Mouse (Mus musculus) Patski (cell line): ENCODE data around the gene Sult1b1. TPM values are rescaled to one million over a fixed set of nuclear protein-coding genes. Genes with fewer than 3 reads are reported as not detected.
"Not testable (repeated sequence)": the region's sequence is repeated elsewhere in the genome, so short reads cannot be mapped to it uniquely, and the experiment has no call there.

Source experiments
- ATAC-seq: fragments of 100-300 bp; one replicate; pipeline ENCODE4 v1.8.0; 2021
- CTCF ChIA-PET: fragments of 350-600 bp; sonication (Branson Sonifier 250); formaldehyde crosslinking; loops from one replicate; lab custom pipeline; 2022; ENCODE audit warnings: inconsistent platforms; lab: Charles Lee
- POLR2A ChIA-PET: fragments of 350-600 bp; sonication (Branson Sonifier 250); formaldehyde crosslinking; loops from one replicate; lab custom pipeline; 2022; ENCODE audit warnings: antibody characterized with exemption, inconsistent platforms; lab: Charles Lee
- DNase-seq: peaks from one replicate; pipeline ENCODE4 v3.0.0-alpha.2; 2011; ENCODE audit warnings: low read depth, low spot score
- H3K27me3 ChIP-seq: fragments of 371-371 bp; one replicate; pipeline ENCODE4 v1.5.1; 2021
- CTCF ChIP-seq: fragments of 100-300 bp; IDR thresholded peaks from one replicate; pipeline ENCODE4 v1.5.1; 2021
- in situ Hi-C: fragments of 300-500 bp; cut with MboI; formaldehyde crosslinking; loops from 3 replicates; pipeline ENCODE4 v1.11.1; 2018; ENCODE audit warnings: low pct_unique_long_range_greater_than_20kb, mixed read lengths
- polyA plus RNA-seq: library from polyadenylated mRNA; unstranded; gene quantifications from one replicate; pipeline ENCODE4 v1.2.3, GENCODE M21; 2021

Sult1b1 gene
- polyA plus RNA-seq, 1 experiment from 2014 or later = not detected

- POLR2A ChIA-PET = no interaction called here
- DNase-seq = no peak
- no peak for ATAC-seq
- no peaks in the 10 kb centered on the region for H3K27me3 ChIP-seq
- CTCF ChIA-PET = interaction anchor here (1.4 to 1.8 kb wide), 2 partner anchors 14 to 18 kb away, joined by 4 read pairs; no protein-coding TSS in a partner anchor
- TF ChIP-seq CTCF = no peak
- in situ Hi-C loops = no loop called here
Observed at GRCm38 (mm10) chr5:87535994-87536644, 1.9 kb downstream of the Sult1b1 start.

- no peak for ATAC-seq
- no peaks in the 10 kb centered on the region for H3K27me3 ChIP-seq
Observed at GRCm38 (mm10) chr5:87532288-87532687, 5.7 kb downstream of the Sult1b1 start.

GRCm38 (mm10) chr5:87523561-87523960, 14.4 kb downstream of the Sult1b1 start:
- H3K27me3 ChIP-seq, DNase-seq, POLR2A ChIA-PET, in situ Hi-C loops, ATAC-seq, CTCF ChIA-PET: not testable (repeated sequence)

More at GRCm38 (mm10) chr5:87532288-87532687, 5.7 kb downstream of the Sult1b1 start:
- ChIA-PET POLR2A (no interaction called here), CTCF (no interaction called here)
- DNase-seq = no peak
- TF ChIP-seq CTCF = no peak
- in situ Hi-C loops = loop anchor here (5.0 kb wide), 1 partner anchor 35 kb away; the partner anchor contains the start of gene Sult1d1

- CTCF ChIA-PET = no interaction called here
- in situ Hi-C loops = no loop called here
- POLR2A ChIA-PET = no interaction called here
- ATAC-seq = no peak
- no peak for DNase-seq
- no peaks in the 10 kb centered on the region for H3K27me3 ChIP-seq
- TF ChIP-seq CTCF = no peak
Observed at GRCm38 (mm10) chr5:87505776-87506458, 32.1 kb downstream of the Sult1b1 start.

- ChIA-PET CTCF (no interaction called here), POLR2A (no interaction called here)
- ATAC-seq (no peak), DNase-seq (no peak)
- no peak for TF ChIP-seq CTCF
- in situ Hi-C loops = no loop called here
- no peaks in the 10 kb centered on the region for H3K27me3 ChIP-seq
Observed at GRCm38 (mm10) chr5:87502687-87503086, 35.3 kb downstream of the Sult1b1 start.

GRCm38 (mm10) chr5:87499341-87499740, 38.7 kb downstream of the Sult1b1 start:
- ChIA-PET CTCF (no interaction called here), POLR2A (no interaction called here)
- DNase-seq = no peak
- no peaks in the 10 kb centered on the region for H3K27me3 ChIP-seq
- no peak for TF ChIP-seq CTCF
- peak; percentile 73 for ATAC-seq
- in situ Hi-C loops = no loop called here

GRCm38 (mm10) chr5:87498936-87499335, 39.1 kb downstream of the Sult1b1 start:
- H3K27me3 ChIP-seq = no peaks in the 10 kb centered on the region
- ChIA-PET CTCF (no interaction called here), POLR2A (no interaction called here)
- ATAC-seq (no peak), DNase-seq (no peak)
- in situ Hi-C loops = no loop called here
- no peak for TF ChIP-seq CTCF

GRCm38 (mm10) chr5:87490771-87491170, 47.2 kb downstream of the Sult1b1 start, which contains the start of gene Ugt2a1:
TSS of gene Ugt2a1 (minus strand) at chr5:87490871.
- no peak for ATAC-seq
- in situ Hi-C loops = no loop called here
- POLR2A ChIA-PET = no interaction called here
- no peak for TF ChIP-seq CTCF
- no peak for DNase-seq
- CTCF ChIA-PET = no interaction called here
- H3K27me3 ChIP-seq = peaks cover 5% of the 10 kb centered on the region

- in situ Hi-C loops, ATAC-seq, DNase-seq, POLR2A ChIA-PET, CTCF ChIA-PET, H3K27me3 ChIP-seq: not testable (repeated sequence)
Observed at GRCm38 (mm10) chr5:87486706-87487105, 51.3 kb downstream of the Sult1b1 start, which contains the start of gene Gm43638. TSS of gene Gm43638 (minus strand) at chr5:87486806.

- H3K27me3 ChIP-seq = peaks cover 5% of the 10 kb centered on the region
- CTCF ChIA-PET = no interaction called here
- DNase-seq = no peak
- no peak for TF ChIP-seq CTCF
- in situ Hi-C loops = no loop called here
- no peak for ATAC-seq
- POLR2A ChIA-PET = no interaction called here
Observed at GRCm38 (mm10) chr5:87482160-87482559, 55.8 kb downstream of the Sult1b1 start, which contains the start of gene Ugt2a2. TSS of gene Ugt2a2 (minus strand) at chr5:87482260.

Other genes with a start within 250 kb of the Sult1b1 start
- 0.08 TPM for gene Ugt2a3, start 201.0 kb downstream of the Sult1b1 start, polyA plus RNA-seq
- gene Ugt2b38, start 114.0 kb downstream of the Sult1b1 start, polyA plus RNA-seq = 1.1 TPM
- not detected for gene Ugt2a2, start 55.9 kb downstream of the Sult1b1 start, polyA plus RNA-seq
- gene Gm43638, start 51.4 kb downstream of the Sult1b1 start, polyA plus RNA-seq = not detected
- not detected for gene Ugt2a1, start 47.3 kb downstream of the Sult1b1 start, polyA plus RNA-seq
- gene Sult1d1, start 30.8 kb upstream of the Sult1b1 start, polyA plus RNA-seq = not detected
- gene Sult1e1, start 53.4 kb upstream of the Sult1b1 start, polyA plus RNA-seq = not detected
- not detected for gene Csn1s1, start 128.0 kb upstream of the Sult1b1 start, polyA plus RNA-seq
- not detected for gene Csn2, start 161.4 kb upstream of the Sult1b1 start, polyA plus RNA-seq
- gene Csn1s2a, start 236.4 kb upstream of the Sult1b1 start, polyA plus RNA-seq = not detected